ENCODE assay signal across 9 mouse cellular contexts in the genomic region with DNA sequence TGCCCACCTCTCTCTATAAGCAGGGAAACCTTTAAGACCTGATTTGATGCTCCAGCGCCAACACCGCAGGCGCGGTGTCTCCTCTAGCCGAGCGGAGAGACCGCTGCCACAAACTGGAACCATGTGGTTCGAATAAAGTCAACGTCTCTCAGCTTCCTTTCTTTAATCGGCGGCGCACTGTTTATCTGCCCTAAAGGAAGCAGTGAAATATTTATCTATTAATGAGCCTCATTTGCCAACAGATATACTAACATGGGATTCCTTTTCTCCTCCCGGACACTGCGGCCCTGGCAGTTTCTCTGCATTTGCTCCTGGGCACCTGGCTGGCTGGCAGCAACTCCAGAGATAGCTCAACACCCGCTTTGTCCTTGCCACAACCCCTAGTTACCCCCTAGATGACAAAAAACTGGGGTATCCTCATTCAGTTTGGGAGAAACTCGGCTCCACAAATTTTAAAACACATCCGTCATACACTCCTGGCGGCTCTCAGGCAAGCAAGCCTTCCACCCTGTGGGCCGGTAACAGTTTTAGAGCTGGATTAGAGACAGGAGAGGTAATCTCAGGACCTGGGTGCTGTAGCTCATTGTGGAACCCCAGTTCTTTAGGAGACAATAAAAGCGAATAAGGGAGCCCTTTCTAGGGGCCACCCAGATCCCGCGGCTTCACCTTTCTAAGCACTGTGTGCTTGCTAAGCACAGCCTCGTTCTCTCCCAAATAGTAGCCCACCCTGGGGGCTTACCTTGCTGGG. TPM values are rescaled to one million over a fixed set of nuclear protein-coding genes. Genes with fewer than 3 reads are reported as not detected.
DNase-seq lines count a peak whose midpoint lies in the region; ATAC-seq lines count a peak whose summit lies in the region.
"Had no signal": no experiment of that assay in that cellular context is flagged by ENCODE, and none has a peak within 500 bp of the region (broad histone marks: within the 10 kb centered on the region; RNA-seq: fewer than 3 reads in every experiment).

No protein-coding gene starts in this region.

- no peaks in the 10 kb centered on the region for H3K9me3 ChIP-seq in midbrain, embryonic 12.5 days
- no peaks in the 10 kb centered on the region for H3K9me3 ChIP-seq in midbrain, embryonic 15.5 days
- no peaks in the 10 kb centered on the region for H3K9me3 ChIP-seq in embryonic facial prominence, embryonic 14.5 days (ENCODE audit: control insufficient read depth, low read length)
- no peaks in the 10 kb centered on the region for H3K9me3 ChIP-seq in kidney, embryonic 16.5 days (ENCODE audit: low read length)
- no peaks in the 10 kb centered on the region for H3K9me3 ChIP-seq in stomach, embryonic 14.5 days (ENCODE audit: control insufficient read depth, low read depth, low read length)
- H3K9me3 ChIP-seq: forebrain, embryonic 12.5 days had no signal

- H3K4me2 ChIP-seq in midbrain, embryonic 12.5 days (replicated peaks) = no peak overlapping the region
- H3K4me2 ChIP-seq in midbrain, embryonic 15.5 days = no peak overlapping the region
- peak overlapping the region; percentile 46; the same call in 1 of the 2 replicates for H3K4me2 ChIP-seq in embryonic facial prominence, embryonic 14.5 days (ENCODE audit: low read depth, low read length)
- peak overlapping the region; percentile 81 for H3K4me2 ChIP-seq in kidney, embryonic 16.5 days (replicated peaks; ENCODE audit: low read depth, low read length)
- peak overlapping the region; percentile 44 for H3K4me2 ChIP-seq in stomach, embryonic 14.5 days (replicated peaks; ENCODE audit: low read depth, low read length)

- H3K4me3 ChIP-seq in midbrain, embryonic 12.5 days = peak overlapping the region; percentile 32; the same call in 1 of the 2 replicates
- H3K4me3 ChIP-seq in midbrain, embryonic 15.5 days = no peak overlapping the region
- peak overlapping the region; percentile 29 for H3K4me3 ChIP-seq in embryonic facial prominence, embryonic 14.5 days (ENCODE audit: low read depth, low read length)
- H3K4me3 ChIP-seq in kidney, embryonic 16.5 days (ENCODE audit: low read length) = peak overlapping the region; percentile 71
- peak overlapping the region; percentile 41 for H3K4me3 ChIP-seq in stomach, embryonic 14.5 days (ENCODE audit: low read depth, low read length)

- DNase-seq in embryonic facial prominence, embryonic 14.5 days (ENCODE audit: low spot score) = no peak
- DNase-seq in layer of hippocampus, adult 18-20 months (ENCODE audit: low spot score in 2 of 2) = no peak
- no peak for DNase-seq in thymus, postnatal 36 days
- DNase-seq in left cerebral cortex, postnatal 36 days (ENCODE audit: low spot score in 2 of 2) = no peak

- ATAC-seq in midbrain, embryonic 12.5 days (ENCODE audit: low FRiP score, low read depth) = no peak
- no peak for ATAC-seq in midbrain, embryonic 15.5 days (replicated peaks)
- no peak for ATAC-seq in embryonic facial prominence, embryonic 14.5 days (ENCODE audit: low read depth)
- ATAC-seq in kidney, embryonic 16.5 days (ENCODE audit: low FRiP score, low TSS enrichment) = no peak
- ATAC-seq in stomach, embryonic 14.5 days (ENCODE audit: insufficient number of reproducible peaks, insufficient read depth, low FRiP score, low read depth) = no peak

- no peaks in the 10 kb centered on the region for H3K36me3 ChIP-seq in midbrain, embryonic 12.5 days
- no peaks in the 10 kb centered on the region for H3K36me3 ChIP-seq in midbrain, embryonic 15.5 days (replicated peaks)
- H3K36me3 ChIP-seq in embryonic facial prominence, embryonic 14.5 days (ENCODE audit: control insufficient read depth, insufficient read depth, low read length) = no peaks in the 10 kb centered on the region
- H3K36me3 ChIP-seq in kidney, embryonic 16.5 days (ENCODE audit: insufficient read depth, low read length) = no peaks in the 10 kb centered on the region
- no peaks in the 10 kb centered on the region for H3K36me3 ChIP-seq in stomach, embryonic 14.5 days (ENCODE audit: control insufficient read depth, insufficient read depth, low read length)
- H3K36me3 ChIP-seq: forebrain, embryonic 12.5 days had no signal

- peaks cover 14% of the 10 kb centered on the region for H3K4me1 ChIP-seq in midbrain, embryonic 12.5 days
- H3K4me1 ChIP-seq in midbrain, embryonic 15.5 days = peaks cover 17% of the 10 kb centered on the region
- H3K4me1 ChIP-seq in embryonic facial prominence, embryonic 14.5 days (ENCODE audit: control insufficient read depth, insufficient read depth, low read length) = peaks cover 10% of the 10 kb centered on the region; the same call in 1 of the 2 replicates
- peaks cover 57% of the 10 kb centered on the region for H3K4me1 ChIP-seq in kidney, embryonic 16.5 days (ENCODE audit: insufficient read depth, low read length)
- H3K4me1 ChIP-seq in stomach, embryonic 14.5 days (ENCODE audit: control insufficient read depth, insufficient read depth, low read length) = 0 out of 2 replicates have a peak, but pooled peaks cover 4% of the 10 kb centered on the region

- WGBS in midbrain, embryonic 12.5 days = 3% methylated on average over 23 of the region's 23 CpGs
- 5% methylated on average over 23 of the region's 23 CpGs for WGBS in midbrain, embryonic 15.5 days
- 2% methylated on average over 23 of the region's 23 CpGs for WGBS in embryonic facial prominence, embryonic 14.5 days
- 10% methylated on average over 23 of the region's 23 CpGs for WGBS in kidney, embryonic 16.5 days
- WGBS in stomach, embryonic 14.5 days = 9% methylated on average over 23 of the region's 23 CpGs

- H3K9ac ChIP-seq in midbrain, embryonic 12.5 days (replicated peaks) = no peak overlapping the region
- no peak overlapping the region for H3K9ac ChIP-seq in midbrain, embryonic 15.5 days
- no peak overlapping the region for H3K9ac ChIP-seq in embryonic facial prominence, embryonic 14.5 days (ENCODE audit: low read depth, low read length)
- H3K9ac ChIP-seq in kidney, embryonic 16.5 days (replicated peaks; ENCODE audit: low read length) = peak overlapping the region; percentile 95
- peak overlapping the region; percentile 41; the same call in 1 of the 2 replicates for H3K9ac ChIP-seq in stomach, embryonic 14.5 days (replicated peaks; ENCODE audit: low read depth, low read length)
- H3K9ac ChIP-seq: forebrain, embryonic 12.5 days had no signal

- H3K27ac ChIP-seq in midbrain, embryonic 12.5 days (replicated peaks) = no peak overlapping the region
- H3K27ac ChIP-seq in midbrain, embryonic 15.5 days = no peak overlapping the region
- H3K27ac ChIP-seq in embryonic facial prominence, embryonic 14.5 days (replicated peaks; ENCODE audit: low read depth, low read length) = no peak overlapping the region
- H3K27ac ChIP-seq in kidney, embryonic 16.5 days (ENCODE audit: low read length) = peak overlapping the region; percentile 97
- H3K27ac ChIP-seq in stomach, embryonic 14.5 days (ENCODE audit: low read length) = peak overlapping the region; percentile 10; the same call in 1 of the 2 replicates
- H3K27ac ChIP-seq: forebrain, embryonic 12.5 days had no signal

- H3K27me3 ChIP-seq in midbrain, embryonic 12.5 days = peaks cover 99% of the 10 kb centered on the region
- peaks cover 98% of the 10 kb centered on the region for H3K27me3 ChIP-seq in midbrain, embryonic 15.5 days (replicated peaks)
- peaks cover 100% of the 10 kb centered on the region for H3K27me3 ChIP-seq in embryonic facial prominence, embryonic 14.5 days (replicated peaks; ENCODE audit: control insufficient read depth, insufficient read depth, low read length)
- no peaks in the 10 kb centered on the region for H3K27me3 ChIP-seq in kidney, embryonic 16.5 days (ENCODE audit: insufficient read depth, low read length)
- peaks cover 62% of the 10 kb centered on the region for H3K27me3 ChIP-seq in stomach, embryonic 14.5 days (ENCODE audit: control insufficient read depth, insufficient read depth, low read length)

- intact Hi-C loops in left cerebral cortex, postnatal 36 days (cut with DNase I) = loop anchor here (5.0 kb wide), 1 partner anchor 1036 kb away; no protein-coding TSS in a partner anchor

RNA-seq across cellular contexts. Expression of a gene that starts 3.6 kb away (rescaled TPM):
- not detected in 2 replicates for polyA plus RNA-seq in midbrain, embryonic 12.5 days (2016; fragmentation: Nextera tagmentation; extraction: Ambion mirVana)
- polyA plus RNA-seq in midbrain, embryonic 15.5 days (2015; fragmentation: Nextera tagmentation; extraction: Ambion mirVana) = not detected in 2 replicates
- polyA plus RNA-seq in embryonic facial prominence, embryonic 14.5 days (2014; fragmentation: Nextera tagmentation; extraction: Ambion mirVana) = 0.21 and 1.4 TPM in 2 replicates
- polyA plus RNA-seq in kidney, embryonic 16.5 days (2015; fragmentation: Nextera tagmentation; extraction: Ambion mirVana) = 25.7 and 27.5 TPM in 2 replicates
- polyA plus RNA-seq in stomach, embryonic 14.5 days (2014; fragmentation: Nextera tagmentation; extraction: Ambion mirVana) = 13.7 and 13.9 TPM in 2 replicates
- under 1 TPM in 1 of 2 experiments, not detected in 1; 0.36 TPM for total RNA-seq in layer of hippocampus, adult 18-20 months (2021)
- total RNA-seq in left cerebral cortex, postnatal 36 days (2021) = not detected
- polyA plus RNA-seq: forebrain, embryonic 12.5 days had no signal

RNA-seq across cellular contexts. Expression of a gene that starts 4.9 kb away (rescaled TPM):
- polyA plus RNA-seq in midbrain, embryonic 12.5 days (2016; fragmentation: Nextera tagmentation; extraction: Ambion mirVana) = not detected in 2 replicates
- not detected in 2 replicates for polyA plus RNA-seq in midbrain, embryonic 15.5 days (2015; fragmentation: Nextera tagmentation; extraction: Ambion mirVana)
- not detected in 2 replicates for polyA plus RNA-seq in embryonic facial prominence, embryonic 14.5 days (2014; fragmentation: Nextera tagmentation; extraction: Ambion mirVana)
- not detected in 2 replicates for polyA plus RNA-seq in kidney, embryonic 16.5 days (2015; fragmentation: Nextera tagmentation; extraction: Ambion mirVana)
- not detected in 2 replicates for polyA plus RNA-seq in stomach, embryonic 14.5 days (2014; fragmentation: Nextera tagmentation; extraction: Ambion mirVana)
- total RNA-seq in layer of hippocampus, adult 18-20 months (2021) = not detected
- not detected for total RNA-seq in left cerebral cortex, postnatal 36 days (2021)
- polyA plus RNA-seq: forebrain, embryonic 12.5 days had no signal

RNA-seq across cellular contexts. Expression of a gene that starts 4.9 kb away (rescaled TPM):
- 0.09 TPM in 1 of 2 replicates, not detected in the other for polyA plus RNA-seq in midbrain, embryonic 12.5 days (2016; fragmentation: Nextera tagmentation; extraction: Ambion mirVana)
- polyA plus RNA-seq in midbrain, embryonic 15.5 days (2015; fragmentation: Nextera tagmentation; extraction: Ambion mirVana) = not detected in 2 replicates
- 2.8 TPM in 2 replicates for polyA plus RNA-seq in embryonic facial prominence, embryonic 14.5 days (2014; fragmentation: Nextera tagmentation; extraction: Ambion mirVana)
- polyA plus RNA-seq in kidney, embryonic 16.5 days (2015; fragmentation: Nextera tagmentation; extraction: Ambion mirVana) = 8.2 and 10.8 TPM in 2 replicates
- polyA plus RNA-seq in stomach, embryonic 14.5 days (2014; fragmentation: Nextera tagmentation; extraction: Ambion mirVana) = 15.5 and 16.0 TPM in 2 replicates
- total RNA-seq in layer of hippocampus, adult 18-20 months (2021) = not detected
- not detected for total RNA-seq in left cerebral cortex, postnatal 36 days (2021)

RNA-seq across cellular contexts. Expression of a gene that starts 9.5 kb away (rescaled TPM):
- not detected in 2 replicates for polyA plus RNA-seq in midbrain, embryonic 12.5 days (2016; fragmentation: Nextera tagmentation; extraction: Ambion mirVana)
- polyA plus RNA-seq in midbrain, embryonic 15.5 days (2015; fragmentation: Nextera tagmentation; extraction: Ambion mirVana) = not detected in 2 replicates
- 0.48 TPM in 1 of 2 replicates, not detected in the other for polyA plus RNA-seq in embryonic facial prominence, embryonic 14.5 days (2014; fragmentation: Nextera tagmentation; extraction: Ambion mirVana)
- polyA plus RNA-seq in kidney, embryonic 16.5 days (2015; fragmentation: Nextera tagmentation; extraction: Ambion mirVana) = 2.9 and 3.8 TPM in 2 replicates
- 3.4 TPM in 2 replicates for polyA plus RNA-seq in stomach, embryonic 14.5 days (2014; fragmentation: Nextera tagmentation; extraction: Ambion mirVana)
- total RNA-seq in layer of hippocampus, adult 18-20 months (2021) = not detected
- total RNA-seq in left cerebral cortex, postnatal 36 days (2021) = not detected
- polyA plus RNA-seq: forebrain, embryonic 12.5 days had no signal

RNA-seq across cellular contexts. Expression of a gene that starts 12.8 kb away (rescaled TPM):
- polyA plus RNA-seq in midbrain, embryonic 12.5 days (2016; fragmentation: Nextera tagmentation; extraction: Ambion mirVana) = not detected in 2 replicates
- polyA plus RNA-seq in midbrain, embryonic 15.5 days (2015; fragmentation: Nextera tagmentation; extraction: Ambion mirVana) = not detected in 2 replicates
- 0.33 and 2.3 TPM in 2 replicates for polyA plus RNA-seq in embryonic facial prominence, embryonic 14.5 days (2014; fragmentation: Nextera tagmentation; extraction: Ambion mirVana)
- 56.6 and 56.8 TPM in 2 replicates for polyA plus RNA-seq in kidney, embryonic 16.5 days (2015; fragmentation: Nextera tagmentation; extraction: Ambion mirVana)
- 1.5 and 1.9 TPM in 2 replicates for polyA plus RNA-seq in stomach, embryonic 14.5 days (2014; fragmentation: Nextera tagmentation; extraction: Ambion mirVana)
- total RNA-seq in layer of hippocampus, adult 18-20 months (2021) = not detected
- total RNA-seq in left cerebral cortex, postnatal 36 days (2021) = not detected
- polyA plus RNA-seq: forebrain, embryonic 12.5 days had no signal

Comparison
In these comparisons a context has a peak if more than half of its experiments do, and no peak if none do; other contexts are left out.
1. H3K27ac ChIP-seq: peak in kidney, embryonic 16.5 days (single experiment) and stomach, embryonic 14.5 days (single experiment); none in midbrain, embryonic 12.5 days (single experiment), midbrain, embryonic 15.5 days (single experiment) and embryonic facial prominence, embryonic 14.5 days (single experiment).
2. H3K4me2 ChIP-seq: peak in embryonic facial prominence, embryonic 14.5 days (single experiment), kidney, embryonic 16.5 days (single experiment) and stomach, embryonic 14.5 days (single experiment); none in midbrain, embryonic 12.5 days (single experiment) and midbrain, embryonic 15.5 days (single experiment).
3. H3K9ac ChIP-seq: peak in kidney, embryonic 16.5 days (single experiment) and stomach, embryonic 14.5 days (single experiment); none in midbrain, embryonic 12.5 days (single experiment), midbrain, embryonic 15.5 days (single experiment) and embryonic facial prominence, embryonic 14.5 days (single experiment).